ENCODE assay signal across 12 mouse cellular contexts in the genomic region with DNA sequence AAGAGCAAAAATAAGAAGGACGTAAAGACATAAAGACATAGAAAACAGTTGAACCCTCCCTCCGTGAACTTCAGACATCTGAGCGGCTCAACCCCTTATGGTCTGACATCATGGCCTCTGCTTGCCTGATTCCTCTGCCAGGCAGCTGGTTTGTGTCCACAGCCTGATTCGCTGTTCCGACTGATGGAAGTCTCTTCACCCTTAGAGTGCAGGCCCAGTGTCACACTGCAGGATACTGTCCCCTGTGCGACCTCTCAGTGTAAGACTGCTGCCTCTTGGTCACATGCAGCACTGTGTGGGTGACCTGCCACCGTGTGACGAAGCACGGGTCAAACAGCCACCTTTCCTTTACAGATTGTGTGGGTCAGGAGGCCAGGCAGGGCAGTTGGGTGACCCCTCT. TPM values are rescaled to one million over a fixed set of nuclear protein-coding genes. Genes with fewer than 3 reads are reported as not detected.
DNase-seq lines count a peak whose midpoint lies in the region; ATAC-seq lines count a peak whose summit lies in the region.
"Had no signal": no experiment of that assay in that cellular context is flagged by ENCODE, and none has a peak within 500 bp of the region (broad histone marks: within the 10 kb centered on the region; RNA-seq: fewer than 3 reads in every experiment).

No protein-coding gene starts in this region.

- WGBS in kidney, embryonic 16.5 days, result 49% methylated on average over 9 of the region's 9 CpGs

- H3K27ac ChIP-seq in kidney, embryonic 16.5 days (ENCODE audit: low read length), result no peak overlapping the region
- H3K27ac ChIP-seq: forebrain, embryonic 13.5 days; heart, embryonic 15.5 days had no signal

- peak; percentile 64 for ATAC-seq in kidney, embryonic 16.5 days (ENCODE audit: low FRiP score, low TSS enrichment)
- ATAC-seq in megakaryocyte-erythroid progenitor cell, adult 5-6 weeks (replicated peaks; ENCODE audit: low FRiP score, low TSS enrichment, poor library complexity, severe bottlenecking), result no peak
- ATAC-seq: forebrain, embryonic 13.5 days had no signal

- H3K4me1 ChIP-seq in kidney, embryonic 16.5 days (ENCODE audit: insufficient read depth, low read length), result peaks cover 44% of the 10 kb centered on the region

- H3K9me3 ChIP-seq in kidney, embryonic 16.5 days (ENCODE audit: low read length), result no peaks in the 10 kb centered on the region
- H3K9me3 ChIP-seq: forebrain, embryonic 13.5 days; heart, embryonic 15.5 days had no signal

- H3K27me3 ChIP-seq in kidney, embryonic 16.5 days (ENCODE audit: insufficient read depth, low read length), result no peaks in the 10 kb centered on the region
- H3K27me3 ChIP-seq: forebrain, embryonic 13.5 days; heart, embryonic 15.5 days had no signal

- H3K4me2 ChIP-seq in kidney, embryonic 16.5 days (replicated peaks; ENCODE audit: low read depth, low read length), result no peak overlapping the region
- H3K4me2 ChIP-seq: forebrain, embryonic 13.5 days; heart, embryonic 15.5 days had no signal

- H3K4me3 ChIP-seq in kidney, embryonic 16.5 days (ENCODE audit: low read length), result no peak overlapping the region
- H3K4me3 ChIP-seq: forebrain, embryonic 13.5 days; heart, embryonic 15.5 days had no signal

- H3K9ac ChIP-seq in kidney, embryonic 16.5 days (replicated peaks; ENCODE audit: low read length), result no peak overlapping the region
- H3K9ac ChIP-seq: forebrain, embryonic 13.5 days; heart, embryonic 15.5 days had no signal

- H3K36me3 ChIP-seq in kidney, embryonic 16.5 days (ENCODE audit: insufficient read depth, low read length), result no peaks in the 10 kb centered on the region
- H3K36me3 ChIP-seq: heart, embryonic 15.5 days had no signal

- DNase-seq in embryo, embryonic 10 days (ENCODE audit: low spot score), result peak; percentile 53
- no peak for DNase-seq in embryo, embryonic 11 days
- DNase-seq in kidney, postnatal 36 days, result no peak
- peak; percentile 13 for DNase-seq in heart, postnatal 4 days
- DNase-seq in lung, postnatal 36 days, result peak; percentile 44
- DNase-seq in right cerebral cortex, postnatal 14 days, result no peak
- DNase-seq: layer of hippocampus, postnatal 36 days; right cerebral cortex, postnatal 4 days had no signal

RNA-seq across cellular contexts. Expression of a gene that starts 39.5 kb away (rescaled TPM):
- polyA plus RNA-seq in kidney, embryonic 16.5 days (2015; fragmentation: Nextera tagmentation; extraction: Ambion mirVana), result 22.8 and 24.1 TPM in 2 replicates
- total RNA-seq in heart, postnatal 4 days (2021), result 10 to 100 TPM; 11.5 to 11.6 TPM
- total RNA-seq in megakaryocyte-erythroid progenitor cell, adult 5-6 weeks (2014; fragmentation: Nextera tagmentation), result 1.8 and 3.5 TPM in 2 replicates
- total RNA-seq in megakaryocyte-erythroid progenitor cell, adult 5-6 weeks (2017), result 3.4 and 7.5 TPM in 2 replicates

Comparison
In these comparisons a context has a peak if more than half of its experiments do, and no peak if none do; other contexts are left out.
1. DNase-seq: peak in embryo, embryonic 10 days (single experiment), heart, postnatal 4 days (single experiment) and lung, postnatal 36 days (single experiment); none in embryo, embryonic 11 days (single experiment), kidney, postnatal 36 days (0 of 2) and right cerebral cortex, postnatal 14 days (single experiment).